Mouse (Mus musculus): Measurements from ENCODE around the gene Masp2.

DNA sequence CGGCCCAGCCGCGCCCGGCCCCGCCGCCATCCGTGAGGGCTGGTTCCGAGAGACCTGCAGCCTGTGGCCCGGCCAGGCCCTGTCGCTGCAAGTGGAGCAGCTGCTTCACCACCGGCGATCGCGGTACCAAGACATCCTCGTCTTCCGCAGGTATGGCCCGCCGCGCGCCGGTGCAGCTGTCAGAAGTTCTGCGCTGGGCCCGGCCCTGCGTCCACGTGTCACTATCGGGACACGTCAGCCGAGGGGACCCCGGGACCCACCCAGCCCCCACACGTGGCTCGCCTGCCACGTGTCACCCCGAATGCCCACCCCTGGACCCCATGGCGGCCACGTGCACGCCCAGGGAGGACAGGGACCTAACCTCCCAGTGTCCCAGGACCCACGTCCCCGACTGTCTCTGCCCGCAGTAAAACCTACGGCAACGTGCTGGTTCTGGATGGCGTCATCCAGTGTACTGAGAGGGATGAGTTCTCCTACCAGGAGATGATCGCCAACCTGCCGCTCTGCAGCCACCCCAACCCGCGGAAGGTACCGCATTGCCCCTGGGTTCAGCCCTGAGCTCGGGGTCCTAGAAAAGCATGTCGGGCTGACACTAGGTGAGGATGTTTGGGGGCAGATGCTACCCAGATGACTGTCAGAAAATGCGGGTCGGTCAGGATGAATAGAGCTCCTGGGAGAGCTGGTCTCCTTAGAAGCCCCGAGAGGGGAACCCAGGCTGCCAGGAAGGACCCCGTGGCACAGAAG is 10.5 kb upstream of the Masp2 start:
- no peak for TF ChIP-seq CTCF (IDR thresholded peaks at IDR 0.05; ENCODE audit: extremely low read depth, insufficient read depth, insufficient read length, insufficient replicate concordance)
- TF ChIP-seq POLR2A (IDR thresholded peaks at IDR 0.05; ENCODE audit: low read depth, low read length): no peak
